Mouse (Mus musculus) limb, embryonic 15.5 days (tissue): ENCODE data around the gene Kctd8. TPM values are rescaled to one million over a fixed set of nuclear protein-coding genes. Genes with fewer than 3 reads are reported as not detected.

Experiments used
- ATAC-seq: fragments of 200-750 bp; cut with Nextera tagmentation; 2 replicates; pipeline ENCODE4 v1.8.0; 2017; ENCODE audit warnings: low read depth, moderate TSS enrichment; ENCODE audit not compliant: insufficient number of reproducible peaks, low FRiP score, low TSS enrichment
- H3K27ac ChIP-seq: fragments of 300-500 bp; sonication (generic); 2 replicates; pipeline ENCODE4 v1.5.1; 2015; ENCODE audit warnings: moderate library complexity, mild to moderate bottlenecking, inconsistent platforms
- H3K27me3 ChIP-seq: fragments of 300-500 bp; sonication (generic); 2 replicates; pipeline ENCODE4 v1.6.1; 2015; ENCODE audit warnings: inconsistent platforms
- H3K36me3 ChIP-seq: fragments of 300-500 bp; sonication (generic); 2 replicates; pipeline ENCODE4 v1.6.1; 2015; ENCODE audit warnings: inconsistent platforms
- H3K4me1 ChIP-seq: fragments of 300-500 bp; sonication (generic); 2 replicates; pipeline ENCODE4 v1.6.1; 2015; ENCODE audit warnings: inconsistent platforms
- H3K4me2 ChIP-seq: fragments of 300-500 bp; sonication (generic); 2 replicates; pipeline ENCODE4 v1.6.1; 2015; ENCODE audit warnings: mild to moderate bottlenecking, inconsistent platforms
- H3K4me3 ChIP-seq: fragments of 300-500 bp; sonication (generic); 2 replicates; pipeline ENCODE4 v1.5.1; 2015; ENCODE audit warnings: mild to moderate bottlenecking, inconsistent platforms
- H3K9ac ChIP-seq: fragments of 300-500 bp; sonication (generic); 2 replicates; pipeline ENCODE4 v1.6.1; 2015; ENCODE audit warnings: inconsistent platforms
- H3K9me3 ChIP-seq: fragments of 300-500 bp; sonication (generic); 2 replicates; pipeline ENCODE4 v1.6.1; 2016; ENCODE audit warnings: inconsistent platforms
- WGBS: fragments of 180-500 bp; shearing (Covaris S2); methylation state at CpG from one replicate; pipeline ENCODE4 v1.1.7; 2015; 5-methylcytosine and 5-hydroxymethylcytosine counted together
- polyA plus RNA-seq: library from polyadenylated mRNA; unstranded; fragments of >200 nt; fragmentation: Nextera tagmentation; extraction: Ambion mirVana; gene quantifications from 2 replicates; pipeline ENCODE4 v1.2.1, GENCODE M21; 2015

Kctd8 gene
- polyA plus RNA-seq: 1.5 and 1.8 TPM in 2 replicates

DNA sequence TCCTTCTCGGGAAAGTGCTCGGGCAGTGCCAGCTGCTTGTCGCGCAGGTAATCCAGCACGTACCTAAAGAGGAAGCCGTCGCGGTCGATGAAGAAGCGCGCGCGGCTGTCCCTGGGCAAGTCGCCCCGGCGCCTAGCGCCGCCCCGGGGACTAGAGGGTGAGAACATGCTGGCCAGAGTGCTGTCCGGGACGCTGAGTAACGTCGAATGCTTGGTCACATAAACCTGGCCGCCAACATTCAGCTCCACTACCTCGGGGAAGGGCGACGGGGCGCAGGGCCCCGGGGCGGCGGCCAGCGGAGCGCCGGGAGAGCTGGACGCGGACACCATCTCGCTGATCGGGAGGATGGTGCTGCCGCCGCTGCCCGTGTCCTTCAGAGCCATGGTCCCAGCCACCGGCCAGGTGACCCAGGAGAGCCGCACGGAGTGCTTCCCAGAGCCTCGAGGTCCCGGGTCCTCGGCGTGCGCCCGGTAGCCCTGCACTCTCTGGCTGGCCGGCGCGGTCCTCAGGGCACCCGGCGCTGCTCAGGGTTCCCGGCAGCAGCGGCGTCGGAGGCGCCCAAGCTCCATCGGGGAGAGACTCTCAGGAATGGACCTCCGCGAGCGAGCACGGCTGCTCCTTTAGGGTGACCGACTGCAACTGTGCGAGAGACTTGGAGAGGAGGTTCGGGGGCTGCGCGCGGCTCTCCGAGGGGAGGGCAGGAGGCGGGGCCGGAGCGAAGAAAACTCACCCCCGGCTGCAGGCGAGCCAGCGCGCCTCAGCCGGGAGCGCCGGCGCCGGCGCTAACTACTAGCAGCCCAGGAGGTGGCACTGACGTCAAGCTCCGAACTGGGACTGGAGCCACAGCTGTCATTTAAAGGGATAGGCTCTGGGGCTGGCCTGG, at the start of gene Kctd8:
TSS of gene Kctd8 (minus strand) at position 761 of the 883 bp plus-strand sequence.
- Histone ChIP-seq H3K4me2 (peak within 1 kb of the TSS; percentile 95), H3K36me3 (no peaks in the 10 kb centered on the region), H3K9me3 (no peaks in the 10 kb centered on the region), H3K27me3 (peaks cover 23% of the 10 kb centered on the region), H3K9ac (peak within 1 kb of the TSS; percentile 32; the same call in 1 of the 2 replicates), H3K4me1 (peaks cover 21% of the 10 kb centered on the region), H3K4me3 (peak within 1 kb of the TSS; percentile 59), H3K27ac (0 out of 2 replicates have a peak within 1 kb of the TSS, but pooled peaks have one; percentile 47)
- under 1% methylated on average over 87 of the region's 87 CpGs for whole genome bisulfite sequencing
- peak; percentile 87 for ATAC-seq

DNA sequence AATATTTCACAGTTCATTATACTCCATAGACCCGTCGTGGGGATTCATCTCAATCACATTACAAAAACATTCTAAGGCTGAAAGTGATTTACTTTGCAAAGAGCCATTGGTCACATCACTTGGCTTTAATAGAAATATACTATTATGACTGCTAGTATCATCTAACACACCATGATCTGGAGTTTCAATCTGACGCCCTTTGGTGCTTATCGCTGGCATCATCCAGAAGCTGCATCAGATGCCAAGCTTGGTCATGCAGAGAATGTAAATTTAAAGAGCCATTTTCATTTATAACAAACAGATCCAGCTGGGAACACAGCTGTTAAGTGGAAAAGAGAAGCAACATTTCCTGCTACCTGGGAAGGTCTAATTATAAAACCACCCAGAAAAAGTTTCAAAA, 37.6 kb upstream of the Kctd8 start:
- H3K9me3 ChIP-seq: no peaks in the 10 kb centered on the region
- ATAC-seq: no peak

GRCm38 (mm10) chr5:69350596-69350995, 9.1 kb upstream of the Kctd8 start:
- no peak overlapping the region for H3K4me2 ChIP-seq
- WGBS: 65% methylated on average over 3 of the region's 3 CpGs
- ATAC-seq: no peak

More for the DNA sequence above, 37.6 kb upstream of the Kctd8 start:
- H3K4me2 ChIP-seq: no peak overlapping the region
- no peaks in the 10 kb centered on the region for H3K36me3 ChIP-seq
- no peaks in the 10 kb centered on the region for H3K4me1 ChIP-seq
- no peak overlapping the region for H3K9ac ChIP-seq
- H3K4me3 ChIP-seq: no peak overlapping the region
- H3K27ac ChIP-seq: no peak overlapping the region
- H3K27me3 ChIP-seq: no peaks in the 10 kb centered on the region
- WGBS: 85% methylated on average over 4 of the region's 4 CpGs

DNA sequence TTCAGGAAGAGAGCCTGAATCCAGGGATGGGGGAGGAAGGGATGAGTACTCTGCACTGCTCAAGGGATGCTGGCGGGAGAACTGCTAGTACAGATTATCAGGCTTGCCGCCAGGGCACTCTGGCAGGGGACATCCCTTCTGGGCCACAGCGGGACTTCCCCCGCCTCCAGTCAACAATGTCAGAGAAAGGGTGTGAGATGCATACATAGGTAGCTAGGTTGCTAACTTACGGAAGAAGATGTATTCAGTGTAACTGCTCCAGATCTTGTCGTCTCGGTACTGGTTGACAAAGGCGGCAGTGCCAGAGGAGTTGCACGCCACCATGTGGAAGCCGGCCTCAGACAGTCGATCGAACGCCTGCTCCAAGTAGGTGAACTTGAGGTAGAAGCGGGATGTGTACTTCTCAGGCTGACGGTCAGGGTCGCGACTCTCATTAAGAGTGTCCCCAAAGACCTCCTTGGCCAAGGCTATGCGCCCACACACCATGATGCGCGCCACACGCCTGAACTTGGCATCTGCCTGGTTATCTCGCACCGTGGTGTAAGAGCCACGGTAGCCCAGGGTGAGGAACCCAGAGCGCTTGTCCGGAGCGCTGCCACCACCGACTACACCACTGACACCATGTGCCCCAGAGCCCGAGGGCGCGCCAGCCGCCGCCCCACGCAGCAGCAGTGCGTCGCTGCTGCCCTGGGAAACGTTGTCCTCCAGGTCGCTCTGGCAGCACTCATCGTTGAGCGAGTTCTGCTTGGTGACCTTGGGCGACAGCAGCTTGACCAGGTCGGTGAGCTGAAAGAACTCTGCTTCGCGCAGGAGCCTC, 1.2 kb downstream of the Kctd8 start:
- WGBS: 3% methylated on average over 44 of the region's 44 CpGs
- peaks cover 21% of the 10 kb centered on the region for H3K4me1 ChIP-seq
- peaks cover 23% of the 10 kb centered on the region for H3K27me3 ChIP-seq
- H3K4me3 ChIP-seq: peak overlapping the region; percentile 59
- H3K9me3 ChIP-seq: no peaks in the 10 kb centered on the region
- H3K36me3 ChIP-seq: no peaks in the 10 kb centered on the region
- ATAC-seq: no peak; the same call in 1 of the 2 replicates
- H3K4me2 ChIP-seq: peak overlapping the region; percentile 95
- H3K9ac ChIP-seq: peak overlapping the region; percentile 32; the same call in 1 of the 2 replicates
- no peak overlapping the region for H3K27ac ChIP-seq

More at GRCm38 (mm10) chr5:69350596-69350995, 9.1 kb upstream of the Kctd8 start:
- Histone ChIP-seq H3K9me3 (no peaks in the 10 kb centered on the region), H3K27me3 (no peaks in the 10 kb centered on the region), H3K4me3 (no peak overlapping the region), H3K36me3 (no peaks in the 10 kb centered on the region), H3K4me1 (no peaks in the 10 kb centered on the region), H3K9ac (no peak overlapping the region), H3K27ac (no peak overlapping the region)

DNA sequence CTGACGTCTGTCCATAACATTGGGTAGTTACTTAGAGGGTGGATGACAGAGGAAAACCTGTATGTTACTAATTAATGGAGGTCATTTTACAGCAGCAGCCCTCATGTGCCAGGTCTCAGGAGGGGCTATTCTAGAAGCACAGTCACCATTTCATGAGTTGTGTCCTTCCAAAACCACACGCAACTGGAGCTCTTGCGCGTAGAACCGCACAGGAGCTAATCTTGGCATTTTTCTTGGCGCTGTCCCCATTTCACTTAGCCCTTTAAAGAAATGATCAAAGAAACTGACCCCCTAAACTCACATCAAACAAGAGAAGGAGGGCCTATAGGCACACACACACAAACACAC, 1.9 kb downstream of the Kctd8 start:
- H3K9ac ChIP-seq: no peak overlapping the region
- 42% methylated on average over 6 of the region's 6 CpGs for WGBS
- H3K4me1 ChIP-seq: peaks cover 21% of the 10 kb centered on the region
- H3K9me3 ChIP-seq: no peaks in the 10 kb centered on the region
- no peak overlapping the region for H3K27ac ChIP-seq
- peak overlapping the region; percentile 95 for H3K4me2 ChIP-seq
- peak overlapping the region; percentile 59 for H3K4me3 ChIP-seq
- ATAC-seq: no peak
- no peaks in the 10 kb centered on the region for H3K36me3 ChIP-seq
- peaks cover 23% of the 10 kb centered on the region for H3K27me3 ChIP-seq

DNA sequence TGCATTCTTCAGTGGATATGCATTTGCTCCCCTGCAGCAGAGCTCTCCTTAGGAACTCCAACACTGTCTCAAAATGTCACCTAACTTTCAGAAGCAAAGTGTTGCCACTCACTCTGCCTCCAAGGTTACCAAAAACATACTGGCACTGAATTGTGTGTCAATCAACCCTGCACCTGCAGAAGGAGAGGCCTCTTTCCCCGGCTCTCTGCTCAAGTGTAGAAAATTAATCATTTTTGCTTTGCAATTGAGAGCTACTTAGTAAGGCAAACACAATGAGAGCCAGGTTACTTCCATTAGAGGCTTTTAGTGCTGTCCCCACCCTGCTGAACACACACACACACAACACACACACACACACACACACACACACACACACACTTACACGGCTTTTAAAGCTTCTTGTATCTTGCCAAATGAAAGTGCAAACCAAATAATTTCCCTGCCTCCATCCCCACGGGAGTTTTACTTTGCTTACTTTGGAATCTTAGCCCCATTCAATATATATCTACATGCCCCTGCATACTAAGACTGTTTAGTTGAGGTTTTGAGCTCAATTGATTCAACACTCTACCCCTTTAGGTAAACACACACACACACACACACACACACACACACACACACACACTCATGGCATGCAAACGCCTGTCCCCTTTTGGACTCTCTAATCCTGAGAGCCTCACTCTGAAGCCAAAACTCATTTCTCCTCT, 2.4 kb downstream of the Kctd8 start:
- Histone ChIP-seq H3K9ac (no peak overlapping the region), H3K4me2 (peak overlapping the region; percentile 12; the same call in 1 of the 2 replicates), H3K4me1 (peaks cover 21% of the 10 kb centered on the region), H3K9me3 (no peaks in the 10 kb centered on the region), H3K36me3 (no peaks in the 10 kb centered on the region), H3K27me3 (peaks cover 23% of the 10 kb centered on the region), H3K4me3 (peak overlapping the region; percentile 59; the same call in 1 of the 2 replicates), H3K27ac (no peak overlapping the region)
- no peak for ATAC-seq
- WGBS: 32% methylated on average over 4 of the region's 4 CpGs

DNA sequence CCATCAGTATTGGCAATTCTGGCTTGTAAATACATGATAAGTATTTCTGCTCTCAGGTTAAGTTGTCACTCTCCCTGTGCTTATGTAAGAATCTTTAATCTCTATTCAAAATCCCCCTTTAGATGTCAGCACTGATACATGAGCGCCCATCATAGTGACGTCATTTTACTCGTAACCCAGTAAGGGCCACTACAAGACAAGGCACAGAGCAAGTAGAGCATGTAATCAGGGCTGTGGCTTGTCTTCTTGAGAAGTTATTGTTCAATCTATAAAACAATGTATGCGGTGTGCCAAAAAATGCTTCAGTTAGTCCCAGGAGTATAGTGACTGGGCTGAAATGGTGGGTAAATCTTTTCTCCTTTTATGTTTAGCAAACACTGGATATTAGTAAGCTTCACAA, 13.9 kb downstream of the Kctd8 start:
- Histone ChIP-seq H3K9ac (no peak overlapping the region), H3K4me3 (no peak overlapping the region), H3K4me2 (no peak overlapping the region), H3K9me3 (no peaks in the 10 kb centered on the region), H3K27me3 (no peaks in the 10 kb centered on the region), H3K4me1 (no peaks in the 10 kb centered on the region), H3K27ac (no peak overlapping the region), H3K36me3 (no peaks in the 10 kb centered on the region)
- 73% methylated on average over 4 of the region's 4 CpGs for WGBS
- no peak for ATAC-seq

DNA sequence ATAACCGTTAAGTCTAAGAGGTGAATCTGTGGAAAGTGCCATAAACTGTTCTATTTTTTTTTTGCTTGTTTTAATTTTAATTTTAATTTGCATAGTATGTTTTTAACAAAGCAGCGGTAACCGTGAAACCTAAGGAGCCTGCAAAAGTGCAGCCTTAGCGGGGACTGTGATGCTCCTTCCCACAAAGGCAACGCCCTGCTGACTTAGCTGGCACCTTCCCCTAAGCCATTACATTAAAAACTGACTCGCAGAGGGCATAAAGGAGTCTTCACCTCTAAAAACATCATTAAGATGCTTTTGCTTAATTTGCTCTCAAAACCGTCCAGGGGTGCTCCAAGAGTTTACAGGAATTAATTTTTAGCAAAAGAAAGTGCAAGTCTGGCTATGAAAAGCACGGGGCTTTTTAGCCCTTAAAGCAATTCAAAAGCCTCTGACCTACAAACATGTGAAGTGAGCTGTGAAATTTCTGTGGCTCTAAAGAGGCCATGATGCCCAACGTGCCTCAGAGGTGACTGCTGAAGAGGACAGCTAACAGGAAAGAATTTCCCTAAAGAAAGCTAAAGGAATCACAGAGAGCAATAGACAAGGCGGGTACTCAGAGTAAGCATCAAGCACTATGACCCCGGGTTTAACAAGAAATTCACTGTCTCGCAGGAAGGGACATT, 16.8 kb downstream of the Kctd8 start:
- Histone ChIP-seq H3K27ac (no peak overlapping the region), H3K36me3 (no peaks in the 10 kb centered on the region), H3K9ac (no peak overlapping the region), H3K4me3 (no peak overlapping the region), H3K4me1 (no peaks in the 10 kb centered on the region), H3K4me2 (no peak overlapping the region), H3K27me3 (no peaks in the 10 kb centered on the region), H3K9me3 (no peaks in the 10 kb centered on the region)
- WGBS: 65% methylated on average over 12 of the region's 12 CpGs
- ATAC-seq: no peak

- Histone ChIP-seq H3K9me3 (no peaks in the 10 kb centered on the region), H3K36me3 (no peaks in the 10 kb centered on the region), H3K4me3 (no peak overlapping the region), H3K4me2 (no peak overlapping the region), H3K4me1 (no peaks in the 10 kb centered on the region), H3K9ac (no peak overlapping the region), H3K27ac (no peak overlapping the region), H3K27me3 (no peaks in the 10 kb centered on the region)
- 66% methylated on average over 7 of the region's 7 CpGs for WGBS
- no peak for ATAC-seq
Observed at GRCm38 (mm10) chr5:69312611-69313010, 28.9 kb downstream of the Kctd8 start.

GRCm38 (mm10) chr5:69301665-69302064, 39.8 kb downstream of the Kctd8 start:
- Histone ChIP-seq H3K4me1 (no peaks in the 10 kb centered on the region), H3K4me3 (no peak overlapping the region), H3K9ac (no peak overlapping the region), H3K9me3 (no peaks in the 10 kb centered on the region), H3K27me3 (no peaks in the 10 kb centered on the region), H3K4me2 (no peak overlapping the region), H3K36me3 (no peaks in the 10 kb centered on the region), H3K27ac (no peak overlapping the region)
- no peak for ATAC-seq
- 16% methylated on average over 1 of the region's 1 CpGs for WGBS

GRCm38 (mm10) chr5:69292353-69292752, 49.1 kb downstream of the Kctd8 start:
- Histone ChIP-seq H3K9ac (no peak overlapping the region), H3K4me1 (no peaks in the 10 kb centered on the region), H3K9me3 (no peaks in the 10 kb centered on the region), H3K27me3 (no peaks in the 10 kb centered on the region), H3K4me2 (no peak overlapping the region), H3K27ac (no peak overlapping the region), H3K36me3 (no peaks in the 10 kb centered on the region), H3K4me3 (no peak overlapping the region)
- 77% methylated on average over 6 of the region's 6 CpGs for WGBS
- no peak for ATAC-seq
